Mouse (Mus musculus) ES-E14 (cell line): ENCODE results near the gene Chmp6.

Source experiments
- HCFC1 ChIP-seq: IDR thresholded peaks from 2 replicates; pipeline ENCODE4 v1.6.1; 2012; ENCODE audit warnings: low read length, inconsistent platforms, borderline replicate concordance; ENCODE audit not compliant: insufficient read depth
- MAFK ChIP-seq: IDR thresholded peaks from 2 replicates; pipeline ENCODE4 v1.6.1; 2014; ENCODE audit warnings: mild to moderate bottlenecking, low read depth, low read length, inconsistent platforms; ENCODE audit not compliant: insufficient read depth
- ZNF384 ChIP-seq: IDR thresholded peaks from 2 replicates; pipeline ENCODE4 v1.6.1; 2012; ENCODE audit warnings: low read depth, low read length, inconsistent platforms

DNA sequence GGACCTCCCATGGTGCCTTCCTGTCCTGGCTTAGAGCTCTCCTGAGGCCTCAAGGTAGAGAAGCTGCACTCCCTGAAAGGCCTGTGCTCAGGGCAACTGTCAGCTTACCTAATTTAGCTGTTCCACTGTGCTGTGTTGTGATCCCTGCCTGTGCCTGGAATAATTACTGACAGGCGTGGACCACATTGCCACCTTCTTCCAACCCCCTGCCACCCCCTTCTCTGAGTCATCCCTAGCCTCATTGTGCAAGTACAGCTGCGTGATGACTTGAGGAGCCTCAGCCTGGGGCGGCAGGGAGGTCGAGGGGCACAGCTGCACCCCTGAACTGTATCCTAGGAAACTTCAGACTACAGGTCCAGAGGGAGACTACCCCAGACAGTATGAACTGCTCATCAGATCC is 35.1 kb downstream of the Chmp6 start:
- TF ChIP-seq ZNF384 (no peak), HCFC1 (no peak), MAFK (no peak)
